Mouse (Mus musculus) Patski (cell line): ENCODE measurements at regions not wholly inside any gene's neighbourhood (a gene's known extent, or its start where the extent isn't known, plus 50 kb on each side); places are given as distances from the start of the nearest gene placed in this dataset.
A peak's percentile ranks its signal among the peaks of the same experiment; 100 is the strongest.

Experiments
- ATAC-seq: fragments of 100-300 bp; one replicate; pipeline ENCODE4 v1.8.0; 2021
- CTCF ChIA-PET: fragments of 350-600 bp; sonication (Branson Sonifier 250); formaldehyde crosslinking; loops from one replicate; lab custom pipeline; 2022; ENCODE audit warnings: inconsistent platforms; lab: Charles Lee
- POLR2A ChIA-PET: fragments of 350-600 bp; sonication (Branson Sonifier 250); formaldehyde crosslinking; loops from one replicate; lab custom pipeline; 2022; ENCODE audit warnings: antibody characterized with exemption, inconsistent platforms; lab: Charles Lee
- DNase-seq: peaks from one replicate; pipeline ENCODE4 v3.0.0-alpha.2; 2011; ENCODE audit warnings: low read depth, low spot score
- H3K27me3 ChIP-seq: fragments of 371-371 bp; one replicate; pipeline ENCODE4 v1.5.1; 2021
- CTCF ChIP-seq: fragments of 100-300 bp; IDR thresholded peaks from one replicate; pipeline ENCODE4 v1.5.1; 2021
- in situ Hi-C: fragments of 300-500 bp; cut with MboI; formaldehyde crosslinking; loops from 3 replicates; pipeline ENCODE4 v1.11.1; 2018; ENCODE audit warnings: low pct_unique_long_range_greater_than_20kb, mixed read lengths

DNA sequence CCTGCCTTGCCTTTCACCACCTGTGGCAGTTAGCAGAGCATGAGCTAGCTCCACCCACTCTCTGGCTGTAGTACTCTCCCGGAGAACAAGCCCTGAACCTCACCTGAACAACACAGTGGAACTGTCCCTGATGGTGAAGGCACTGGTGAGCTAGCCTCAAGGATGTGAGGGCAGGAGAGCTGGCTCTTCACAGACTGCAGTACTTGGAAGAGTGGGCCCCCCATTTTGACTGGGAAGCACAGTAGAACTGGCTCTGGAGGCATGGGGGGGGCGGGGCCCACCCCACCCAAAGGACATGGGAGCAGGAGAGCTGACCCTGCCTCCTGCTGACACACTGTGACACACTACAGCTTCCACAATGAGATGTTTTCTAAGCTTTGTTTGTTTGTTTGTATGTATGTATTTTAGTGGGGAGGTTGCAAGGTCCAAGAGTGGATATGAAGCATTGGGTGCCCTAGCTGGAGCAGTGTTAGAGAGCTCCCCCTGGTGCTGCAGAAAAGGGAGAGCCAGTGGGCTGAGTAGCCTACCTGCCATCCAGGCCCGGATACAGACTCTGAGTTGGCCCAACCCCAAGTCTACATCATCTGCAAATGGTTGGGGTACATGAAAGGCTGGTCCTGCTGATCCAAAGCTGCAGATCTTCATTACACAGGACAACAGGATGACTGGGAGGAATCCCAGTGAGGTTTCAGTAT is 86.4 kb upstream of the Galnt15 start:
- ATAC-seq: no peak
- no peaks in the 10 kb centered on the region for H3K27me3 ChIP-seq
- peak; percentile 73 for TF ChIP-seq CTCF
- no peak for DNase-seq
- ChIA-PET POLR2A (no interaction called here), CTCF (interaction anchor here (0.5 to 1.4 kb wide), 4 partner anchors 13 to 148 kb away, joined by 3 to 4 read pairs (median 4); no protein-coding TSS in a partner anchor)
- in situ Hi-C loops: loop anchor here (10.0 kb wide), 1 partner anchor 118 kb away; no protein-coding TSS in a partner anchor

DNA sequence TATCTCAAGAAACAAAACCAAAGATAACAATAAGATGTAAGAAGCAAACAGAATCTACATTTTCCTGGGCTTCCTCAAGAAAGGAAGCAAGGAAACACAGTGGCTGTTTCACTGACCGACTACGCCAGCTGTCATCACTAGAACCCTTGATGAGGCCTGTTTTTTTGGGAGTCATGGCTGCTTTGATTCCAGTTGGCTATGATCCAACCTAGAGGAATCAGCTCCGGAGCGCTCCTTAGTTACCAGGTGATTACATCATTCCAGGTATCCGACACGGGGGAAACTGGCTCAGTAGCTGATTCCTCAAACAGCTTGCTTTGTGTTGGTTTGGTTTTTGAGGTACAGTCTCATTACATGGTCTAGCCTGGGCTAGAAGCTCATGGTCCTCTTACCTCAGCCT is 84.1 kb upstream of the Galnt15 start:
- ATAC-seq (no peak), DNase-seq (no peak)
- no peaks in the 10 kb centered on the region for H3K27me3 ChIP-seq
- in situ Hi-C loops: loop anchor here (10.0 kb wide), 1 partner anchor 120 kb away; no protein-coding TSS in a partner anchor
- CTCF ChIA-PET: interaction anchor here (1.0 to 1.1 kb wide), 2 partner anchors 142 to 150 kb away, joined by 3 to 5 read pairs; no protein-coding TSS in a partner anchor
- no peak for TF ChIP-seq CTCF
- POLR2A ChIA-PET: interaction anchor here (1.1 kb wide), 1 partner anchor 49 kb away, joined by 3 read pairs; no protein-coding TSS in a partner anchor

DNA sequence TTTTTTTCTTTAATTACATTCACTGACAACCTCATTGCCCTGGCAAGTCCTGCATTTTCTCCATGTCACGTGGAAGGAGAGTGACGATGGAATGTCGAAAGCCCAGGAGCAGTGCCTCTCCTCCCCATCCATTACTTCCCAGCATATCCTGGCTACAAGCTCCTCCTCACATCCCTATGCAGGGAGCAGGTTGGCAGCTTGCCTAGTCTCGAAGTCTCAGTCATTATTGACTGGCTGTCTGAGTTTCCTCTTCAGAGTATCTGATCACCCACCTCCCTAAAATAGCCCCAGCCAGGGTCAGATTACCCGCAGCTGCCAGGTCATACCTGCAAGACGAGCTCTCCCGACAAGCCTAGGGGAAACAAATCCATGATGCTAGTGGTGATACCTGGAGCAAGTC is 83.7 kb upstream of the Galnt15 start:
- in situ Hi-C loops: loop anchor here (10.0 kb wide), 1 partner anchor 120 kb away; no protein-coding TSS in a partner anchor
- CTCF ChIA-PET: interaction anchor here (1.0 to 1.4 kb wide), 3 partner anchors 19 to 150 kb away, joined by 3 to 5 read pairs (median 3); no protein-coding TSS in a partner anchor
- DNase-seq (no peak), ATAC-seq (no peak)
- POLR2A ChIA-PET: interaction anchor here (1.1 kb wide), 1 partner anchor 49 kb away, joined by 3 read pairs; no protein-coding TSS in a partner anchor
- H3K27me3 ChIP-seq: no peaks in the 10 kb centered on the region
- TF ChIP-seq CTCF: no peak

DNA sequence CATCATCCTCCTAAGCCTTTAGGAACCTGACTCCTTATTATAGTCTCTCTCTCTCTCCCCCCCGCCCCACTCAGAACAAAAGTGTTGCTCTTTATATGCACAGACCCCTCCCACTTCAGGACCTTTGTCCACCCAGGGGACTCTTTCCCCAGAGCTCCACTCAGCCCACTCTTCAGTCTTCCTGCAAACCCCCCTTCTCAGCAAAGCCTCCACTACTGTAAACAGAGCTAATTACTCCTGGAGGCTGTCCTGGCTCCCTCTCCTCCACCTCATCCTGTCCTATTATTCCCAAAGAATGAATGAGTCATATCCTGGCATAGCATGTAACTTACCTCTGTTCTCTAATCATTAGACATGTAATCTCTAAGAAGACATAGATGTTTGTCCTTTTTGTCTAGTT is 82.8 kb upstream of the Galnt15 start:
- ATAC-seq: peak; percentile 52
- TF ChIP-seq CTCF: no peak
- DNase-seq: peak; percentile 54
- ChIA-PET POLR2A (no interaction called here), CTCF (interaction anchor here (1.4 kb wide), 2 partner anchors 9 to 20 kb away, joined by 3 read pairs; no protein-coding TSS in a partner anchor)
- in situ Hi-C loops: loop anchor here (10.0 kb wide), 1 partner anchor 121 kb away; no protein-coding TSS in a partner anchor
- H3K27me3 ChIP-seq: no peaks in the 10 kb centered on the region

DNA sequence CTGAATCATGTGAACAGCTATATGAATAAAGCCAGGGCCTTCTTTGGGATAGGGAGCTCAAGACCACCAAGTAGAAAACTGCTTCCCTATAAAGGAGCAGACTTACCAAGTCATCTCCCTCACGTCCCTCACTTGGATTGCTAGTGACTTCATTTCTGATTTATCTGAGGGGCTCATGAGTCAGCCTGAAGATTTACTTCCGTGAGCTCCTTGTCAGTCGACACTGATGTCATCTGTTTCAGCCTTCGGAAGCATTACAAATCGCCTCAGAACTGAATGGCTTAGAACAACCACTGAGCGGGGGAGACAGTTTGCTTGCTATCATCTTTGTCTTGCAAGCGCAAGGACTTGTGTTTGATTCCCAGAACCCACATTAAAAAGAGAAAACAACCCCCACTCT is 81.5 kb upstream of the Galnt15 start:
- POLR2A ChIA-PET: interaction anchor here (1.2 kb wide), 1 partner anchor 139 kb away, joined by 3 read pairs; the partner anchor contains the start of gene Dph3
- DNase-seq (peak; percentile 41), ATAC-seq (peak; percentile 63)
- H3K27me3 ChIP-seq: no peaks in the 10 kb centered on the region
- TF ChIP-seq CTCF: no peak
- CTCF ChIA-PET: interaction anchor here (0.8 to 1.1 kb wide), 2 partner anchors 157 to 288 kb away, joined by 3 to 4 read pairs; no protein-coding TSS in a partner anchor
- in situ Hi-C loops: loop anchor here (10.0 kb wide), 1 partner anchor 122 kb away; no protein-coding TSS in a partner anchor

DNA sequence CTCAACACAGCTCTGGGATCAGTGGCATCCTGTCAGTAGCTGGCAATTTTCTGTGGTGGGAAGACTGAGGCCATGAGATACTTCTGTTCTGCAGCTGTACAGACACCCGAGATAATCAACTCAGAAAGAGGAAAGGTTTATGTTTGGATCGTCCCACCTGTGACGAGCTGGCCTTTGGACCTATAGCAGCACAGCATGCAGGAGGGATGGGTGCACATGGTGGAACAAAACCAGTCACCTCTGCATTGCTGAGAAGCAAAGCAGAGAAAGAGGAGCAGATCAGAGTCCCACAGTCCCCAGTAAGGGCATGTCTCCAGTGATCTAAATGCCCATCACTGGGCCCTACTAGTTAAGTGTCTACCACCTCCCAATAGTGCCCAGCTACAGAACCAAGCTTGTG is 76.9 kb upstream of the Galnt15 start:
- DNase-seq (no peak), ATAC-seq (no peak)
- ChIA-PET CTCF (interaction anchor here (0.8 kb wide), 1 partner anchor 81 kb away, joined by 3 read pairs; no protein-coding TSS in a partner anchor), POLR2A (no interaction called here)
- in situ Hi-C loops: loop anchor here (5.0 kb wide), 2 partner anchors 155 to 295 kb away; no protein-coding TSS in a partner anchor
- no peaks in the 10 kb centered on the region for H3K27me3 ChIP-seq
- TF ChIP-seq CTCF: no peak

DNA sequence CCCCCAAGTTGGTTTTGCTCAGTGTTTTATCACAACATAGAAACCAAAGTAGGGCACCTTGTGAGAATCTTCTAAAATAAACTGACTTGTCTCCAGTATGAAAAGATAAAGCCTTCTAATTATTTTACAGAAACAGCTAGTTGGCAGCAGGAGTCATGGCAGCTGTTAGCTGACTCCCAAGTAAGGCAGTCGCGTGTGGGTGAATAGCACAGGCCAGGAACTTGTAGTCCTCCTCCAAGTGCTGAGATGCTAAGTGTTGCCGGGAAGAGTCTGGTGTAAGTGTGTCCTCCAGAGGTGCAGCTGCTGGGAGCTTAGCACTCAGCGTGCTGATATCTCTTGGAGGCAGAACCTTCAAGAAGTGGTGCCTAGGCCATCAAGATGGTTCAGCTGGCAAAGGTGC is 75.0 kb upstream of the Galnt15 start:
- ChIA-PET CTCF (interaction anchor here (1.4 to 5.3 kb wide), 5 partner anchors 70 to 123 kb away, joined by 4 to 72 read pairs (median 5); partner anchors contain the start of gene Galnt15), POLR2A (interaction anchor here (0.5 kb wide), 1 partner anchor 227 kb away, joined by 3 read pairs; no protein-coding TSS in a partner anchor)
- H3K27me3 ChIP-seq: no peaks in the 10 kb centered on the region
- in situ Hi-C loops: loop anchor here (5.0 kb wide), 2 partner anchors 156 to 296 kb away; no protein-coding TSS in a partner anchor
- TF ChIP-seq CTCF: no peak
- DNase-seq (no peak), ATAC-seq (no peak)

DNA sequence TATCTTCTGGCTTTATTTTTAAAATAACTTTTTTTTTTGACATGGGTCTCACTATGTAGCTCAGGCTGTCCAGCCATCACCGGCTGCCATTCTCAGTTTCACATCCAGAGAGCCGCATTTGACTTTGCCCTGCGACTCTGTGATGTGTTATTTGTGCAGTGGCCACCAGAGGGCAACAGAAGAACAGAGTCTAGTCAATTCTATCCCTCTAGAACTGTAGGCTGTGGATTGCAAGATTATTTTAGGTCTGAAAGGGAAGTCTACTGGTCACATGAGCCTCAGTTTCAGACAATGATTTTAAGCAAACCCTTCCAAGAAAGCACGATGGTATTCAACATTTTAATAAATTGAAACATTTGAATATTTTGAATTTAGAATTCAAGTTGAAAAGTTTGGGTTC is 73.8 kb upstream of the Galnt15 start:
- H3K27me3 ChIP-seq: no peaks in the 10 kb centered on the region
- ATAC-seq (no peak), DNase-seq (no peak)
- ChIA-PET CTCF (interaction anchor here (0.6 to 5.3 kb wide), 14 partner anchors 9 to 161 kb away, joined by 3 to 72 read pairs (median 3); partner anchors contain the start of gene Galnt15), POLR2A (no interaction called here)
- in situ Hi-C loops: loop anchor here (5.0 kb wide), 4 partner anchors 77 to 298 kb away; no protein-coding TSS in a partner anchor
- TF ChIP-seq CTCF: peak; percentile 77

DNA sequence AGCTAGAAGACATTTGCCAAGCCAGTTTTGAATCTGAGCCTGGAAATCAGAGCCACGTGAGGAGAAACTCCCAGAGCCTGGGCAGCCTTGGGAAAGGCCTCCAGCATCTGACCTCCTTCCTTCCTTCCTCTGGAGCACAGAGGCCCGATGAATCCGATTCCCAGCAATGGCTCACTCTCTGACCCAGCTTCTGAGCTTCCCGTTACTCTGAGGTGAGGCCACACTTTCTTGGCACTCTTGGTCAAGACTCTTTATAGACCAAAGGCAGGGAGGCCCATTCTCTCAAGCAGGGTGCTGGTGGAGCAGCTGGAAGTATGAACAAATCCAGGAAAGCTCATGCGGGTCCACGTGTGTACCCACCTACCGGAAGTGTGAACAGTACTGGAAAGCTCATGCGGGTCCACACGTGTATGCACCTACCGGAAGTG is 71.6 kb upstream of the Galnt15 start:
- no peak for DNase-seq
- in situ Hi-C loops: loop anchor here (5.0 kb wide), 2 partner anchors 75 to 115 kb away; no protein-coding TSS in a partner anchor
- no peaks in the 10 kb centered on the region for H3K27me3 ChIP-seq
- no peak for ATAC-seq
- no peak for TF ChIP-seq CTCF
- CTCF ChIA-PET: interaction anchor here (1.1 to 5.3 kb wide), 2 partner anchors 74 to 119 kb away, joined by 3 to 72 read pairs; partner anchors contain the start of gene Galnt15
- POLR2A ChIA-PET: no interaction called here

DNA sequence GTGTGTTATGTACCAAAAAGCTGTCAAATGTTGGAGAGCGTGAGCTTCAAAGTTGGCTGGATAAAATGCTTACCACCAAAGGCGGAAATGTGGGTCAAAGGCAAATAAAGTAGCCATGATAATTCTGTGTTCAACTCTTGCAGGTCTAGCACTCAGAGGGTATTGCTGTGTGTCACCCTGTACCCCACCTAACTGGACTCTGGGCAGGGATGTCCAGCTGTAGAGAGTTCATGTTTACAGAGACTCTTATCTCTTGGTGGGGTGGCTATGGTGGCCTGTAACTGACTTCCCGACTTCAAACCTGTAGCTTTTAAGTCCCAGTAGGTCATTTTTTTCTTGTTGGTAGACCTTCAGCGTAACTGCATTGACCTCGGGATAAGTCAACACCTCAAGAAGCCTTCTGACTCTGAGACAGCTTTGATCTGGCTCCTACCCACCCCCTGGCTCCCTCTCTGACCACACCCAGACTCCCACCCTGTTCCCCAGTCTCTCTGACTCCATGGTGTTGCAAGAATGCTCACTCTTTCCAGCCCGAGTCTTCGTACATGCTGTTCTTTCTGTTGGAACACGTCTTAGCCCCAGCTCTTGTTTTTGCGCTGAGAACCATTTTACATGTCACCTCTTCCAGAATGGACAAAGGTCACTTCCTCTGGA is 68.5 kb upstream of the Galnt15 start:
- CTCF ChIA-PET: no interaction called here
- in situ Hi-C loops: no loop called here

More for the DNA sequence above, 68.5 kb upstream of the Galnt15 start:
- DNase-seq: no peak
- no peak for ATAC-seq
- H3K27me3 ChIP-seq: no peaks in the 10 kb centered on the region
- POLR2A ChIA-PET: no interaction called here
- TF ChIP-seq CTCF: no peak
